Mouse (Mus musculus) forebrain, embryonic 16.5 days (tissue): ENCODE data around the gene Fam189b. TPM values are rescaled to one million over a fixed set of nuclear protein-coding genes. Genes with fewer than 3 reads are reported as not detected.

Source experiments
- ATAC-seq: fragments of 200-750 bp; cut with Nextera tagmentation; 2 replicates; pipeline ENCODE4 v1.8.0; 2017; ENCODE audit warnings: mild to moderate bottlenecking, moderate library complexity
- H3K27ac ChIP-seq: fragments of 300-500 bp; sonication (generic); 2 replicates; pipeline ENCODE4 v1.5.1; 2014; ENCODE audit warnings: low read length, control low read depth
- H3K27me3 ChIP-seq: fragments of 300-500 bp; sonication (generic); replicated peaks from 2 replicates; pipeline ENCODE4 v1.6.1; 2014; ENCODE audit warnings: low read length; ENCODE audit not compliant: control insufficient read depth, insufficient read depth
- H3K36me3 ChIP-seq: fragments of 300-500 bp; sonication (generic); 2 replicates; pipeline ENCODE4 v1.6.1; 2014; ENCODE audit not compliant: control insufficient read depth, insufficient read depth
- H3K4me1 ChIP-seq: fragments of 300-500 bp; sonication (generic); replicated peaks from 2 replicates; pipeline ENCODE4 v1.6.1; 2014; ENCODE audit warnings: low read length; ENCODE audit not compliant: control insufficient read depth, insufficient read depth
- H3K4me2 ChIP-seq: fragments of 300-500 bp; sonication (generic); 2 replicates; pipeline ENCODE4 v1.6.1; 2014; ENCODE audit warnings: mild to moderate bottlenecking, low read length, control low read depth
- H3K4me3 ChIP-seq: fragments of 300-500 bp; sonication (generic); replicated peaks from 2 replicates; pipeline ENCODE4 v1.5.1; 2014; ENCODE audit warnings: mild to moderate bottlenecking, low read length, control low read depth
- H3K9ac ChIP-seq: fragments of 300-500 bp; sonication (generic); replicated peaks from 2 replicates; pipeline ENCODE4 v1.6.1; 2014; ENCODE audit warnings: low read depth, low read length, control low read depth
- H3K9me3 ChIP-seq: fragments of 300-500 bp; sonication (generic); 2 replicates; pipeline ENCODE4 v1.6.1; 2016; ENCODE audit warnings: low read length; ENCODE audit not compliant: control insufficient read depth
- WGBS: fragments of 180-500 bp; shearing (Covaris S2); extraction: QIAGEN DNeasy Blood & Tissue Kit; methylation state at CpG from one replicate; pipeline ENCODE4 v1.1.7; 2014; 5-methylcytosine and 5-hydroxymethylcytosine counted together
- polyA plus RNA-seq: library from polyadenylated mRNA; unstranded; fragments of >200 nt; fragmentation: Nextera tagmentation; extraction: Ambion mirVana; gene quantifications from 2 replicates; pipeline ENCODE4 v1.2.1, GENCODE M21; 2015

Fam189b gene
- polyA plus RNA-seq, 1 experiment from 2014 or later: 30.7 TPM

DNA sequence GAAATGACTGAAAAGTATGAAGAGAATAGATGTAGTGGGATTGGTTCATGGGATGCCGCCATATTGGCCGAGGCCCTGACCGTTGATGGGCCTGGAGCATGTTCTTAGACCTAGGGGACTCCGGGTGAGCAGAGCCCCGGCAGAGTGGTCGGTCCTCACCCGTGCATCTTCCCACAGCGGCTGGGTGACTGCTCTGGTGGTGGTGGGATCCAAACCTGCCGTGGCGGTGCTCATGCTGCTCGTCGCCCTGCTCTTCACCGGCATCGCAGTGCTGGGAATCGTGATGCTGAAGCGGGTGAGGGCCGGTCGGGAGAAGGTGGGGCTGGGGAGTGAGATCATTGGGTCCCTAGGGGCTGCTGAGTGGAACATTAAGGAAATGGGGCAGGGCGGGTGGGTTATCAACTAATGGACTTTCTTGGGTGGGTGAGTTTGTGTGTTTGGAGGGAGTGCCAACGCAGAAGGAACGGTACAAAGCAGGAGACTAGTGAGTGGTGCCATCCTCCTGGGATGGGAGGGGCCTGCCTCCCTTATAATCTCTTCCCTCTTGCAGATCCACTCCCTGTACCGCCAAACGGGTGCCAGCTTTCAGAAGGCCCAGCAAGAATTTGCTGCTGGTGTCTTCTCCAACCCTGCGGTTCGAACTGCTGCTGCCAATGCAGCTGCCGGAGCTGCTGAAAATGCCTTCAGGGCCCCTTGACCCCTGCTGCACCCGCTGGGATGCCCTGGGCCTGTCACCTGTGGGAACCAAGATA, 1.0 kb upstream of the Fam189b start:
- ATAC-seq: no peak
- H3K27me3 ChIP-seq: no peaks in the 10 kb centered on the region
- peaks cover 11% of the 10 kb centered on the region for H3K36me3 ChIP-seq
- H3K9ac ChIP-seq: no peak overlapping the region
- H3K9me3 ChIP-seq: no peaks in the 10 kb centered on the region
- H3K4me1 ChIP-seq: peaks cover 29% of the 10 kb centered on the region
- H3K4me2 ChIP-seq: no peak overlapping the region
- no peak overlapping the region for H3K4me3 ChIP-seq
- WGBS: 93% methylated on average over 27 of the region's 27 CpGs
- no peak overlapping the region; the same call in 1 of the 2 replicates for H3K27ac ChIP-seq

DNA sequence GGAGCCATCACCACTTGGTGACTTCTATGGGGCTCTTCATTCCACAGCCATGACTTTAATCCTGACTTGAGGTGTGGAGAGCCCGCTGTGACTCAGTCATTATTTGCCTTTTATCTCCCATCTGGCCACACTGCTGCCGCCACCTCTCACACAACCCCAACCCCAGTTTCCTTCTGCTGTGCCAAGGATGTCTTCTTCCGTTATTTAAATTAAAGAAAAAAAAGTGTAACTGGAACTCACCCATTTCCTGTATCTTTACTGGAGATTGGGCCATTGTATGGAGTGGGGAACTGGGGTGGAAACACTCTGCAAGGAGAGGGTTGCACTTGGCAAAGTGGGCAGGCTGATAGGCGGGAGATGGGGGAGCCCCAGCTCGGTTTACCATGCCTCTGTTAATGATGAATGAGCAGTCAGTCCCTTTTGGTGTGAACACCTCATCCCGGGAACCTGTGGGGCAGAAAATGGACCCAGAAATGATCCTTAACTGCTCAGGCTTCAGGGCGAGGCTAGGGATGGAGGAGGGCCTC, 349 bp upstream of the Fam189b start:
- H3K36me3 ChIP-seq: peaks cover 11% of the 10 kb centered on the region
- no peaks in the 10 kb centered on the region for H3K27me3 ChIP-seq
- H3K4me2 ChIP-seq: peak overlapping the region; percentile 93
- H3K4me1 ChIP-seq: peaks cover 27% of the 10 kb centered on the region
- peak overlapping the region; percentile 65 for H3K4me3 ChIP-seq
- H3K9ac ChIP-seq: peak overlapping the region; percentile 89; the same call in 1 of the 2 replicates
- no peaks in the 10 kb centered on the region for H3K9me3 ChIP-seq
- ATAC-seq: peak; percentile 28
- peak overlapping the region; percentile 38 for H3K27ac ChIP-seq
- WGBS: 50% methylated on average over 7 of the region's 7 CpGs

DNA sequence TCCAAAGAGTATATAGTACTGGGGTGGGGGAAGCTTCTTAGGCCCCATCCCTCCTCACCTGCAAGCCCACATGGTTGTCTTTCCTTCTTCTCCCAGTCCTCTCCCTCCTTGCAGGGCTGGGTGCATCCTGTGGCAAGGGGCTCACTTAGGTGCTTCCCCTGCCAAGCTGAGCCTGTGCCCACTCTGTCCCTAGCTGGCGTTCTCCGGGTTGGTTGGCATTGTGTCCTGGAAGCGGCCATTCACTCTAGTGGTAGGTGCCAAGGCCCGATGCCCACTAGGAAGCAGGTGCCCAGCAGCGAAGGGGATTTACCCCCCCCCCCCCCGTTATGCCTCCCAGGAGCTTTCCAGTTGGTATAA, 994 bp downstream of the Fam189b start:
- Histone ChIP-seq H3K4me2 (peak overlapping the region; percentile 93), H3K27ac (peak overlapping the region; percentile 82; the same call in 1 of the 2 replicates), H3K4me1 (peaks cover 17% of the 10 kb centered on the region), H3K9ac (peak overlapping the region; percentile 89), H3K27me3 (no peaks in the 10 kb centered on the region), H3K9me3 (no peaks in the 10 kb centered on the region), H3K36me3 (peaks cover 11% of the 10 kb centered on the region), H3K4me3 (peak overlapping the region; percentile 65)
- 61% methylated on average over 6 of the region's 6 CpGs for WGBS
- ATAC-seq: no peak

DNA sequence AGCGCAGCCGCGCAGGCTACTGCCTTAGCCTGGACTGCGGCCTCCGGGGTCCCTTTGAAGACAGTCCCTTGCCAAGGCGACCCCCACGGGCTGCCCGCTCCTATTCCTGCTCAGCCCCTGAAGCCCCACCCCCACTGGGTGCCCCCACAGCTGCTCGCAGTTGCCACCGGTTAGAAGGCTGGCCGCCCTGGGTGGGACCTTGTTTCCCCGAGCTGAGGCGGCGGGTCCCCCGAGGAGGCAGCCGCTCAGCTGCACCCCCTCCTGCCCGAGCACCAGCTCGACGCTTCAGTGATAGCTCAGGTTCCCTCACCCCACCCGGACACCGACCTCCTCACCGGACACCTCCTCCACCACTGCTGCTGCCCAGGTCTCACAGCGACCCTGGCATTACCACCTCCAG, 4.3 kb downstream of the Fam189b start:
- no peak for ATAC-seq
- H3K9ac ChIP-seq: no peak overlapping the region
- no peak overlapping the region for H3K4me3 ChIP-seq
- 34% methylated on average over 23 of the region's 23 CpGs for WGBS
- no peaks in the 10 kb centered on the region for H3K27me3 ChIP-seq
- H3K4me2 ChIP-seq: no peak overlapping the region
- H3K4me1 ChIP-seq: peaks cover 17% of the 10 kb centered on the region
- H3K36me3 ChIP-seq: no peaks in the 10 kb centered on the region
- no peaks in the 10 kb centered on the region for H3K9me3 ChIP-seq
- H3K27ac ChIP-seq: no peak overlapping the region

DNA sequence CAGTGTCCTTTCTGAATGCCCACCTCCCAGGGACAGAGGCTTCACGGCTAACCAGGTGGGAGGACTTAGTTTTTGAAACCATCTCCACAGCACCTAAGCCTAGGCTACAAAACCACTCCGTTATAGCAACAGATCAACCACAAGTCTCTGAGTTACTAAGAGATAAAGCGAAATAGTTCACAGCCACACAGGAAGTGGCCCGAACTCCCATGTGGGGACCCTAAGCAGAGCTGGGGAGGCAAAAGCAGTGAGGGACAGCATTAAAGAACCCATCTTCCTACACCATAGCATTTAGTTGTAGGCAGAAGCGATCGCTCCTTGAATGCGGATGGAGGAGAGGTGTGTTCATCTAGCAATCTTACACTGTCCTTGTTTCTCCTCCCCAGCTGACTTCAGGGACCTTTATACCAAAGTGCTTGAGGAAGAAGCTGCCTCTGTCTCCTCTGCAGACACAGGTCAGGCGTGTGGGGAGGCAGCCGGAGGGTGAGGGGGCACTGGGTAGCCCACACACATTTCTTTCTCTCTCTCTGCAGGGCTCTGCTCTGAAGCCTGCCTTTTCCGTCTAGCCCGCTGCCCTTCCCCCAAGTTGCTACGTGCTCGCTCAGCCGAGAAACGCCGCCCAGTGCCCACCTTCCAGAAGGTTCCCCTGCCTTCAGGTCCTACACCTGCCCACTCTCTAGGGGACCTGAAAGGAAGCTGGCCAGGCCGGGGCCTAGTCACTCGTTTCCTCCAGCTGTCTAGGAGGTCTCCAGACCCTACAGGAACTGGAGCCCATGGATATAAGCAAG, 4.9 kb downstream of the Fam189b start:
- Histone ChIP-seq H3K4me2 (no peak overlapping the region), H3K9me3 (no peaks in the 10 kb centered on the region), H3K9ac (no peak overlapping the region), H3K4me1 (peaks cover 17% of the 10 kb centered on the region), H3K27ac (no peak overlapping the region), H3K4me3 (no peak overlapping the region), H3K36me3 (no peaks in the 10 kb centered on the region), H3K27me3 (no peaks in the 10 kb centered on the region)
- no peak for ATAC-seq
- WGBS: 52% methylated on average over 18 of the region's 18 CpGs

DNA sequence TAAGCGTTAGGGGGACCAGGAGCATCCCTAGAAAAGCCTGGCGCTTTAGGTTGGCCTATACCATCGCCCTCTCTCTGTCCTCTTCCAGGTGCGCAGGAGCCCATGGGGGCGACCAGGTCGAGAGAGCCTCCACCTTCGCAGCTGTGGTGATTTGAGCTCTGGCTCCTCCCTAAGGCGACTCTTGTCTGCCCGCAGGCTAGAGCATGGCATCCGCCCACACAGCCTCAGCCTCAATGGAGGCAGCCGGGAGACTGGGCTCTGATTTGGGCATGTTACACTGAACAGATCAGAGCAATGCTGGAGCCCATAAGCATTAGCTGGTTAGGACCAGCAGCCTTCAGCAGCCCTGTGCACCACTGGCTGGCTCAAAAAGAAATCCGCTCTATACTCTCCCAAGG, 5.5 kb downstream of the Fam189b start:
- WGBS: 54% methylated on average over 12 of the region's 12 CpGs
- Histone ChIP-seq H3K4me3 (no peak overlapping the region), H3K27ac (no peak overlapping the region), H3K4me1 (peaks cover 16% of the 10 kb centered on the region), H3K9me3 (no peaks in the 10 kb centered on the region), H3K4me2 (no peak overlapping the region), H3K27me3 (no peaks in the 10 kb centered on the region), H3K36me3 (no peaks in the 10 kb centered on the region), H3K9ac (no peak overlapping the region)
- no peak for ATAC-seq

DNA sequence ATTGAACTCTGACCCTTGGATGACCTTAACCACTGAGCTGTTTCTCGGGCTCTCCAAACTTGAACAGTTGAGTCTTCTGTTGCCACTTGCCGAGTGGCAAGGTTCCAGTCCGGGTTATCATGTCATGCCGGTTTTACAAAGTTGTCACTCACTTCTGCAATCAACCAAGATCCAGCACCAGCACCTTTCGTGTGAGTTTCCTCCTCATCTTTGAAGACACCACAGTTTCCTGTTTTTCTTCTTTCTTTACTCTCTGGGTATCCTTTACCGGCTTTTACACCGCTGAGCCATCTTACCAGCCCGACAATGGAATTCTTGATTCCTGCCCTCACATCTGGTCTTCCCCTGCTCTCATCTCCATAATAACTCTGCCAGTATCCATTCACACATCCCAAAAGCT, 7.5 kb downstream of the Fam189b start:
- ATAC-seq: no peak
- Histone ChIP-seq H3K27me3 (no peaks in the 10 kb centered on the region), H3K36me3 (no peaks in the 10 kb centered on the region), H3K27ac (no peak overlapping the region), H3K9me3 (no peaks in the 10 kb centered on the region), H3K4me3 (no peak overlapping the region), H3K4me2 (no peak overlapping the region), H3K9ac (no peak overlapping the region), H3K4me1 (peaks cover 2% of the 10 kb centered on the region)
- 93% methylated on average over 8 of the region's 8 CpGs for WGBS

DNA sequence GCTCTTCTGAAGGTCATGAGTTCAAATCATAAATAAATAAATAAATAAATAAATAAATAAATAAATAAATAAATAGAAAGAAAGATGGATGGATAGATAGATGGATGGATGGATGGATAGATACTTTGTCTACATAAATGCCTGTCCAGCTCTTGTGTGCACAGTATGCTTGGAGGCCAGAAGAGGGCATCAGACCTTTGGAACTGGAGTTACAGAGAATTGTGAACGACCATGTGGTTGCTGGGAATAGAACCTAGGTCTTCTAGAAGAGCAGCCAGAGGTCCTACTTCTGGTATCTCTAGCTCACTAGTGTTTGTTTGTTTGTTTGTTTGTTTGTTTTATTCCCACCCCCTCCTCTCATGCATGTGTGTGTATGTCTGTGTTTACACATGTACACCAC, 10.4 kb downstream of the Fam189b start:
- 81% methylated on average over 1 of the region's 1 CpGs for WGBS
- Histone ChIP-seq H3K36me3 (no peaks in the 10 kb centered on the region), H3K27ac (no peak overlapping the region), H3K4me1 (peaks cover 15% of the 10 kb centered on the region), H3K27me3 (no peaks in the 10 kb centered on the region), H3K9me3 (no peaks in the 10 kb centered on the region), H3K4me3 (no peak overlapping the region), H3K9ac (no peak overlapping the region), H3K4me2 (no peak overlapping the region)
- no peak for ATAC-seq

DNA sequence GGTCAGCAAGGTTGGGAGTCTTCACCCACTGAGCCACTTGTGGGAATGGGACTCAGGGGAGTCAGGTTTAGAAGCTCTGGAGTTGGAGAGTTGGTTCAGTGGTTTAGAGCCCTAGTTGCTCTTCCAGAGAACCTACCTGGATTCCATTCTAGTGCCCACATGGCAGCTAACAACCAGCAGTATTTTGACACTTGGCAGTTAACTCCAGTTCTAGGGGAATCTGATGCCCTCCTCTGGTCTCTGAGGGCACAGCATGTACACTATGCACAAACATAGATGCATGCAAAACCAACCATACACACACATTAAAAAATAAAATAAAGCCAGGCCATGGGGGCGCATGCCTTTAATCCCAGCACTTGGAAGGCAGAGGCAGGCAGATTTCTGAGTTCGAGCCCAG, 10.9 kb downstream of the Fam189b start:
- Histone ChIP-seq H3K27me3 (no peaks in the 10 kb centered on the region), H3K9ac (no peak overlapping the region), H3K27ac (no peak overlapping the region), H3K4me2 (no peak overlapping the region), H3K36me3 (no peaks in the 10 kb centered on the region), H3K9me3 (no peaks in the 10 kb centered on the region), H3K4me3 (no peak overlapping the region), H3K4me1 (peaks cover 15% of the 10 kb centered on the region)
- no peak for ATAC-seq
- 98% methylated on average over 2 of the region's 2 CpGs for WGBS
